Mouse (Mus musculus): ENCODE data around the gene Prkaca. TPM values are rescaled to one million over a fixed set of nuclear protein-coding genes. Genes with fewer than 3 reads are reported as not detected.

The Prkaca gene
- polyA plus RNA-seq, 1 experiment from 2014 or later, result 102 TPM

DNA sequence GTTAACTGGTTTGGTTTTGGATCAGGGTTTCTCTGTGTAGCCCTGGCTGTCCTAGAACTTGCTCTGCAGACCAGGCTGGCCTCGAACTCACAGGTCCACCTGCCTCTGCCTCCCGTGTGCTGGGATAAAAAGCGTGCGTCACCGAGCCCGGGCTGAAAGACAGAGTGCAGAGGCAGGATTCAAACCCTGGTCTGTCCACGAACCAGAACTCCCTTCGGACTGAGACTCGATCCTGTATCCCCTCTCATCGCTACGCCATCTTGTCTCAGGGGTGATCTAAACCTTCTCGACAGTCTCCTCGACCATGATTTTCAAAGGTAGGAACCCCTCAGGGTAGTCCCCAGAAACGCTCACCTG is 18.1 kb upstream of the Prkaca start:
- no peak for DNase-seq (ENCODE audit: low read depth, low spot score)
- ChIA-PET POLR2A (interaction anchor here (0.6 kb wide), 1 partner anchor 15 kb away, joined by 3 read pairs; no protein-coding TSS in a partner anchor), CTCF (interaction anchor here (0.9 to 3.7 kb wide), 12 partner anchors 10 to 298 kb away, joined by 3 to 25 read pairs (median 4); no protein-coding TSS in a partner anchor)
- ATAC-seq, result no peak
- no peaks in the 10 kb centered on the region for H3K27me3 ChIP-seq
- TF ChIP-seq CTCF (IDR thresholded peaks at IDR 0.05), result no peak
- in situ Hi-C loops (cut with MboI; ENCODE audit: low pct_unique_long_range_greater_than_20kb), result loop anchor here (5.0 kb wide), 1 partner anchor 172 kb away; no protein-coding TSS in a partner anchor

DNA sequence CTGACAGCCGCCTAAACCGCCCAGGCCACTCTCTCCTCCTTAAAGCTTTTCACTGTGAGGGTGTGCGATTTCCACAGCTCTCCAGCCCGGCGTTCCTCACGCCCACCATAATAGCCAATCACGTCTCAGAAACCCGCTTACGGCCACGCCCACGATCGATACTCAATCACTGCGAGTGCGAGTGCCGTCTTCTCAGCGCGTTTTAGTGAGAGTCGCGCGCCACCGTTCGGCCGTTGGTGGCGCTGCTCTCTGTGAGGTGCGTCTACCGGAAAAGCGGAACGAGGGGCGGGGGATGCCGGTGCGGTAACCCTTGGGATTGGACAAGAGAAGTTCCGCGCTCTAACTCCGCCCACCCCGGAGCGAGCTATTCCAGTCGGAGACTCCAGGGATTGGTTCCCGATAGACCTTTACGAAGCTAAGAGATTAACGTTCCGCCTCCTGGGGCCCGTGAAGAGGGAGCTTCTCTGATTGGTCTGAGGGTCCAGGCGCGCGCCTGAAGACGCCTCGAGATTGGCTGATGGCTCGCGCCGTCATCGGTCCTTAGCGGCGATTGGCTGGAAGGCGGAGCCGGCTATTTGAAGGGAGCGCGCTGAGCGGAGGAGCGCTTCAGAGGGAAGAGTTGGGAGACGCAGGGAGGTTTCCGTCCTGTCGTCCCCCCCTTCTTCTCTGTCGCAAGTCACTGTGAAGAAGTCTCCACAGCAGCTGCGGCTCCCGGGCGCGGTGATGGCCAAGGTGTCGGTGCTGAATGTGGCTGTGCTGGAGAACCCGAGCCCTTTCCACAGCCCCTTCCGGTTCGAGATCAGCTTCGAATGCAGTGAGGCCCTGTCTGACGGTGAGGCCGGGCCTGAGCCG is 17.5 kb upstream of the Prkaca start, which contains the start of the genes Gm10644 and Asf1b:
Gene Gm10644 (minus strand): TSS at position 100 of the 852 bp plus-strand sequence.
Gene Asf1b (plus strand): TSS at position 402 of the 852 bp plus-strand sequence.
- peak; percentile 98 for DNase-seq (ENCODE audit: low read depth, low spot score)
- TF ChIP-seq CTCF (IDR thresholded peaks at IDR 0.05), result peak; percentile 99
- no peaks in the 10 kb centered on the region for H3K27me3 ChIP-seq
- ChIA-PET POLR2A (interaction anchor here (0.6 kb wide), 1 partner anchor 15 kb away, joined by 3 read pairs; no protein-coding TSS in a partner anchor), CTCF (interaction anchor here (0.6 to 3.7 kb wide), 16 partner anchors 11 to 299 kb away, joined by 3 to 25 read pairs (median 4); no protein-coding TSS in a partner anchor)
- in situ Hi-C loops (cut with MboI; ENCODE audit: low pct_unique_long_range_greater_than_20kb), result loop anchor here (5.0 kb wide), 1 partner anchor 173 kb away; no protein-coding TSS in a partner anchor
- peak; percentile 98 for ATAC-seq

DNA sequence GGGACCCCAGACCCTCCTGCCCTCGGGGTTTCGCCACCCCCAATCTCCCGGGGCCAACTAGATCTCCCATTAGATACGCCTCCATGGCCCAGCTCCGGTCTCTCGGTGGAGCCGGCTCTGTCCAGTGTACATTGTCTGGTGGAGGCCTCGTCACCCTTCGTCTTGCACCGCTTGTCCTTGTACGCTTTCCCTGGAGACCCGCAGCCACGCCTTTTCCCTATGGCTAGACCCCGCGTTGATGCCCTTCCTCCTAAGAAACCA is 16.9 kb upstream of the Prkaca start:
- no peaks in the 10 kb centered on the region for H3K27me3 ChIP-seq
- ChIA-PET POLR2A (no interaction called here), CTCF (interaction anchor here (0.6 to 3.7 kb wide), 13 partner anchors 11 to 299 kb away, joined by 3 to 25 read pairs (median 4); no protein-coding TSS in a partner anchor)
- TF ChIP-seq CTCF (IDR thresholded peaks at IDR 0.05), result no peak
- in situ Hi-C loops (cut with MboI; ENCODE audit: low pct_unique_long_range_greater_than_20kb), result loop anchor here (5.0 kb wide), 1 partner anchor 174 kb away; no protein-coding TSS in a partner anchor
- ATAC-seq (no peak), DNase-seq (ENCODE audit: low read depth, low spot score) (no peak)

GRCm38 (mm10) chr8:83956789-83957188 is 16.0 kb upstream of the Prkaca start:
- H3K27me3 ChIP-seq, result no peaks in the 10 kb centered on the region
- ChIA-PET POLR2A (interaction anchor here (0.7 kb wide), 1 partner anchor 146 kb away, joined by 3 read pairs; no protein-coding TSS in a partner anchor), CTCF (interaction anchor here (0.7 to 3.7 kb wide), 2 partner anchors 10 to 170 kb away, joined by 3 to 25 read pairs; no protein-coding TSS in a partner anchor)
- in situ Hi-C loops (cut with MboI; ENCODE audit: low pct_unique_long_range_greater_than_20kb), result loop anchor here (5.0 kb wide), 1 partner anchor 174 kb away; no protein-coding TSS in a partner anchor
- TF ChIP-seq CTCF (IDR thresholded peaks at IDR 0.05), result peak; percentile 49
- no peak for ATAC-seq
- no peak for DNase-seq (ENCODE audit: low read depth, low spot score)

GRCm38 (mm10) chr8:83964015-83964765 is 8.6 kb upstream of the Prkaca start:
- in situ Hi-C loops (cut with MboI; ENCODE audit: low pct_unique_long_range_greater_than_20kb), result no loop called here
- POLR2A ChIA-PET, result no interaction called here
- TF ChIP-seq CTCF (IDR thresholded peaks at IDR 0.05), result no peak
- DNase-seq (ENCODE audit: low read depth, low spot score) (no peak), ATAC-seq (no peak)
- CTCF ChIA-PET, result interaction anchor here (5.7 kb wide), 1 partner anchor 9 kb away, joined by 25 read pairs; the partner anchor contains the start of genes Asf1b and Gm10644
- H3K27me3 ChIP-seq, result no peaks in the 10 kb centered on the region

- CTCF ChIA-PET, result interaction anchor here (5.7 kb wide), 1 partner anchor 12 kb away, joined by 25 read pairs; the partner anchor contains the start of genes Asf1b and Gm10644
- ATAC-seq (no peak), DNase-seq (ENCODE audit: low read depth, low spot score) (no peak)
- no peak for TF ChIP-seq CTCF (IDR thresholded peaks at IDR 0.05)
- no peaks in the 10 kb centered on the region for H3K27me3 ChIP-seq
- in situ Hi-C loops (cut with MboI; ENCODE audit: low pct_unique_long_range_greater_than_20kb), result no loop called here
- POLR2A ChIA-PET, result no interaction called here
Observed at GRCm38 (mm10) chr8:83967701-83968100, 5.1 kb upstream of the Prkaca start.

- in situ Hi-C loops (cut with MboI; ENCODE audit: low pct_unique_long_range_greater_than_20kb), result no loop called here
- ChIA-PET CTCF (interaction anchor here (1.3 kb wide), 1 partner anchor 16 kb away, joined by 4 read pairs; the partner anchor contains the start of genes Asf1b and Gm10644), POLR2A (interaction anchor here (0.8 kb wide), 1 partner anchor 1514 kb away, joined by 3 read pairs; no protein-coding TSS in a partner anchor)
- no peak for TF ChIP-seq CTCF (IDR thresholded peaks at IDR 0.05)
- ATAC-seq, result no peak
- DNase-seq (ENCODE audit: low read depth, low spot score), result no peak
- H3K27me3 ChIP-seq, result no peaks in the 10 kb centered on the region
Observed at GRCm38 (mm10) chr8:83971121-83971520, 1.7 kb upstream of the Prkaca start.

GRCm38 (mm10) chr8:83971661-83972060 is 1.1 kb upstream of the Prkaca start:
- TF ChIP-seq CTCF (IDR thresholded peaks at IDR 0.05), result no peak
- H3K27me3 ChIP-seq, result no peaks in the 10 kb centered on the region
- in situ Hi-C loops (cut with MboI; ENCODE audit: low pct_unique_long_range_greater_than_20kb), result no loop called here
- DNase-seq (ENCODE audit: low read depth, low spot score), result no peak
- no peak for ATAC-seq
- ChIA-PET POLR2A (no interaction called here), CTCF (interaction anchor here (1.3 kb wide), 1 partner anchor 17 kb away, joined by 4 read pairs; the partner anchor contains the start of genes Asf1b and Gm10644)

DNA sequence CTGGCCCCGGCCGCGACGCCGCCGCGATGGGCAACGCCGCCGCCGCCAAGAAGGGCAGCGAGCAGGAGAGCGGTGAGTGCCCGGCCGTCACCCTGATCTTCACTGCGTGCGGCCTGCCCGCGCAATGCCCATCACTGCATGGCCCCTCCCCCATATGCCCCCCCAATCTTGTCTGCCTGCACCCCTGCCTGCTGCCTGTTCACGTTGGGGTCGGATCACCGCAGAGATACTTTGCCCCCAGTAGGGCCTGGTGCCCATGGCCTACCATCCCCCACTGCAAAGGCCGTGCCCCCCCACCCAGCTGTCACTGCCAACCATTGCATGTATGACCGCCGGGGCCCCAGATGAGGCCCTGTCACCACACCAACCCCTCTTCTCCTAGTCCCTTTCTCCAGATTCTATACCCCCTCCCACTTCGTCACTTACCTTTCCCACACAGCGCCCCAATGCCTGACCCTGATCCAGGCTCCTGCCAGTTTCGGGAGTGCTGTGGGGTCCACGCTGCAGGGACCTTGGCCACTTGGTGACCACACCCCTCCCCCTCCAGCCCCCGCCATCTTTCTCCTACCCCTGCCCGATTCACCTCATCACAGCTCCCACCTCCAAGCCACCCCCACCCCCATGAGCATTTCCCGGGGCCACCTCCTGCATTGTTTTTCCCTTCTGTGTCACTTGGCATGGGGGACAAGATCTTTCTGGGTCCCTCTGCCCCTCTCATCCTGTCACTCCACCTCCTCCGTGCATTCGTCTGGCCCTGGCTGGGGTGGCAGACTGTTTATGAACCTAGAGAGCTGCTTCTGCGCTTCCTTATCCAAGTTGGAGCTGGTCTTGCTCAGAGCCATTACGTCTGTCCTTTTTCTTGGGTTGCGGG is 603 bp downstream of the Prkaca start:
- TF ChIP-seq CTCF (IDR thresholded peaks at IDR 0.05), result no peak
- no peak for DNase-seq (ENCODE audit: low read depth, low spot score)
- POLR2A ChIA-PET, result no interaction called here
- in situ Hi-C loops (cut with MboI; ENCODE audit: low pct_unique_long_range_greater_than_20kb), result no loop called here
- peak; percentile 38 for ATAC-seq
- H3K27me3 ChIP-seq, result no peaks in the 10 kb centered on the region
- CTCF ChIA-PET, result no interaction called here
